Mouse (Mus musculus) midbrain, postnatal 0 days (tissue): Measurements from ENCODE around the gene Serpinb6a. TPM values are rescaled to one million over a fixed set of nuclear protein-coding genes. Genes with fewer than 3 reads are reported as not detected.

Experiments
- ATAC-seq: fragments of 200-750 bp; cut with Nextera tagmentation; 2 replicates; pipeline ENCODE4 v1.8.0; 2017; ENCODE audit warnings: moderate number of reproducible peaks, mild to moderate bottlenecking, moderate TSS enrichment, moderate library complexity; ENCODE audit not compliant: low FRiP score
- DNase-seq: peaks from one replicate; pipeline ENCODE4 v3.0.0-alpha.2; 2015; ENCODE audit warnings: low spot score
- H3K27ac ChIP-seq: fragments of 300-500 bp; sonication (generic); 2 replicates; pipeline ENCODE4 v1.5.1; 2014; ENCODE audit warnings: low read depth, mild to moderate bottlenecking, low read length, mixed read lengths
- H3K27me3 ChIP-seq: fragments of 300-500 bp; sonication (generic); 2 replicates; pipeline ENCODE4 v1.6.1; 2014; ENCODE audit warnings: low read length, control low read depth, mixed read lengths; ENCODE audit not compliant: insufficient read depth
- H3K36me3 ChIP-seq: fragments of 300-500 bp; sonication (generic); 2 replicates; pipeline ENCODE4 v1.6.1; 2014; ENCODE audit warnings: low read length, control low read depth, mixed read lengths; ENCODE audit not compliant: insufficient read depth
- H3K4me1 ChIP-seq: fragments of 300-500 bp; sonication (generic); 2 replicates; pipeline ENCODE4 v1.6.1; 2014; ENCODE audit warnings: mild to moderate bottlenecking, control low read depth, antibody characterized with exemption, low read length, mixed read lengths; ENCODE audit not compliant: insufficient read depth
- H3K4me2 ChIP-seq: fragments of 300-500 bp; sonication (generic); 2 replicates; pipeline ENCODE4 v1.6.1; 2014; ENCODE audit warnings: low read depth, mild to moderate bottlenecking, low read length, mixed read lengths; ENCODE audit not compliant: poor library complexity, severe bottlenecking
- H3K4me3 ChIP-seq: fragments of 300-500 bp; sonication (generic); 2 replicates; pipeline ENCODE4 v1.5.1; 2014; ENCODE audit warnings: low read depth, mild to moderate bottlenecking, low read length, moderate library complexity
- H3K9ac ChIP-seq: fragments of 300-500 bp; sonication (generic); replicated peaks from 2 replicates; pipeline ENCODE4 v1.6.1; 2014; ENCODE audit warnings: mild to moderate bottlenecking, low read length, moderate library complexity, mixed read lengths; ENCODE audit not compliant: poor library complexity, severe bottlenecking
- H3K9me3 ChIP-seq: fragments of 300-500 bp; sonication (generic); 2 replicates; pipeline ENCODE4 v1.6.1; 2016; ENCODE audit warnings: low read length, control low read depth
- CTCF ChIP-seq: IDR thresholded peaks from 2 replicates; pipeline ENCODE4 v1.5.1; 2016; ENCODE audit warnings: antibody characterized with exemption, mild to moderate bottlenecking
- WGBS: fragments of 180-500 bp; shearing (Covaris S2); extraction: QIAGEN DNeasy Blood & Tissue Kit; methylation state at CpG from one replicate; pipeline ENCODE4 v1.1.7; 2014; 5-methylcytosine and 5-hydroxymethylcytosine counted together
- polyA plus RNA-seq: library from polyadenylated mRNA; unstranded; fragments of >200 nt; fragmentation: Nextera tagmentation; extraction: Ambion mirVana; gene quantifications from 2 replicates; pipeline ENCODE4 v1.2.1, GENCODE M21; 2015
- total RNA-seq: library from RNA; depleted of rRNA; stranded (reverse); fragments of >200 nt; gene quantifications from 2 replicates; pipeline ENCODE4 v1.2.3, GENCODE M21; 2014; rRNA removed

Gene Serpinb6a
- total and polyA plus RNA-seq, 2 experiments from 2014 or later = 38.7 to 49.7 TPM

DNA sequence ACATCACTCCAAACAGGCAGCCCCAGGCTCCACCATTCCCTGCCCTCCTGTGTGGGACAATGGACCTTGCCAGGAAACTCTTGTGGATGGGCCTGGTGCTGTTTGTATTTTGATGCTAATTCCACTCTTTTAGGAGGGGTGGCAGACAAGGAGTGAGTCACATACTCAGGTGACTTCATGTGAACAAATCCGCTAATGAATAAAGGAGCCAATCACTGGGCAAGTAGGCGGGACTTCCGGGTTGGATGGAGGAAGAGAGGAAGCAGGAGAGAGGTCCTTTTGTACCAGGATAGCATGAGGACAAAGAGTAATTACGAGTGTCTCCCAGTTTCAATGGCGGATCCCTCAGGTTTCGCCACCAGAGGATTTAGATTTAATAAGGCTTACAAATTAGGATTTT is 81.6 kb downstream of the Serpinb6a start:
- Histone ChIP-seq H3K4me2 (no peak overlapping the region), H3K36me3 (peaks cover 25% of the 10 kb centered on the region), H3K27ac (no peak overlapping the region), H3K9ac (no peak overlapping the region), H3K4me3 (no peak overlapping the region), H3K4me1 (no peaks in the 10 kb centered on the region), H3K9me3 (no peaks in the 10 kb centered on the region), H3K27me3 (no peaks in the 10 kb centered on the region)
- ATAC-seq = no peak
- 89% methylated on average over 6 of the region's 6 CpGs for WGBS
- no peak for DNase-seq
- TF ChIP-seq CTCF = no peak

DNA sequence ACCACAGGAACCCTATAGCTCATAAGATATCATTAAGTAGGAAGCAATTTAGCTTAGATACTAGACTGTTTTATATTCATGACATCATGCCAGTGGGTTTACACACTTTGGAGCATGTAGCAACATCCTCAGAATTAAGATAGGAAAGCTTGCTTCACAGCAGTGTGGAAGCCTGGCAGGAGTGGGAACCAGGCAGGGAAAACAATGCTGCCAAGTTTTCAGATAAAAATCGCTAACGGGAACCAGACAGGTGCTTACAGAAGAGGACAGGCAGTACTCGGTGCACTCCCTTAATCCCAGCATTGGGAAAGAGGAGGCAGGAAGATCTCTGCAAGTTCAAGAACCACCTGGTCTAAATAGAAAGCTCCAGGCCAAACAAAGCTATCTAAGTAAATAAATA is 95.8 kb downstream of the Serpinb6a start:
- ATAC-seq = no peak
- Histone ChIP-seq H3K27me3 (no peaks in the 10 kb centered on the region), H3K4me3 (no peak overlapping the region), H3K36me3 (no peaks in the 10 kb centered on the region), H3K4me2 (no peak overlapping the region), H3K27ac (no peak overlapping the region), H3K9ac (no peak overlapping the region), H3K9me3 (no peaks in the 10 kb centered on the region), H3K4me1 (no peaks in the 10 kb centered on the region)
- TF ChIP-seq CTCF = no peak
- WGBS = 81% methylated on average over 3 of the region's 3 CpGs
- DNase-seq = no peak

DNA sequence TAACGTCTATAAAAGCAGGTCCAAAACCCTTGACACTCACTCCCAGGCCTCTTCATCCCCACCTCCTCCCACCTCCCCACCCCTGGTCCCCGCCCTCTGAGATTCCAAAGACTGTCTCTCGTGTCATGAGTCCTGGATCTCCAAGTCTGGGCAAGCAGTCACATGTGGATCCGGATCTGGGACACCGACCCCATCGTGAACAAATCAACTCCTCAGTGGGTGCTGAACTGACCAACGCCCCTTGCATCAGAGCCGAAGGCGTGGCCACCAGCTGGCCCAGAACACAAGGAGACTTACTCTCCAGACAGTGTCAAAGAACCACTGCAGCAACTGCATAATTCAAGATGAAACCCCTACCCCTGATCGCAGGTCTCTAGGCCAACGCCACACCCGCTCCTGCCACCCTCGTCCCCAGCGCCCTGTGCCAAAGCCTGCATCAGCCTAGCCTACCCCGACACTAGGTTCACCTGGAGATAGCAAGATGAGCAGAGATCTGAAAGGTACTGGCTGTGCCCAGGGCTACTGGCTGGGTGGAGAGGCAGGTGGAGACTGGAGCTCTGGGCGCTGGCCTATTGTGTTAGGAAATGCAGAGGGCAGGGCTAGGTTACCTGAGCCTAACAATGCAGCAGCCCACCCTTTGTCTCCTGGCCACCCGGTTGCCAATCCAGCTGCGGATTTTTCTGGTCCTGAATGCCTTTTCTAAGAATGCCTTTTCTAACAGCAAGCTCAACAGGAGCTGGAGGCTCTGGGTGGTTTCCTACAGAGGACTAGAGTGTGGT is 97.2 kb downstream of the Serpinb6a start, which contains the start of gene Serpinb6c:
TSS of gene Serpinb6c (minus strand) at position 533 of the 779 bp plus-strand sequence.
- no peak within 1 kb of the TSS for H3K4me3 ChIP-seq
- DNase-seq = no peak
- H3K4me2 ChIP-seq = no peak within 1 kb of the TSS
- H3K9me3 ChIP-seq = no peaks in the 10 kb centered on the region
- no peaks in the 10 kb centered on the region for H3K4me1 ChIP-seq
- no peak within 1 kb of the TSS for H3K27ac ChIP-seq
- no peaks in the 10 kb centered on the region for H3K27me3 ChIP-seq
- no peak within 1 kb of the TSS for H3K9ac ChIP-seq
- ATAC-seq = no peak
- H3K36me3 ChIP-seq = no peaks in the 10 kb centered on the region
- TF ChIP-seq CTCF = no peak
- 78% methylated on average over 18 of the region's 18 CpGs for WGBS

DNA sequence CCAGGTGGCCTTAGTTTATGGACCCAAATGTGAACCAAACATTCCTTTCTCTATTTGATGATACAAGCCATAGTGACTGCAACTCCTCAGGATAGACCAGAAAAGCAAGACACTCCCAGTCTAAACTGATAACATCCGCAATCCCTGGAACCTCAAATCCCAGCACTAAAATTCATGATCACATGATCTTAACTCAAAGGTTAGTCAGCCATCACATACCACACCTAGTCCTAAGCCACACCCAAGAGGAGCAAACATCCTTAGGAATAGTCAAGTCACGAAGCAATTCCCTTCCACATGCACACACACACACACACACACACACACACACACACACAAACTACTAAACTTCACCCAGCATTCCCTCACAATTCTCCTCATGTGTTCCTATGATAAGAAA is 99.3 kb downstream of the Serpinb6a start:
- no peak for TF ChIP-seq CTCF
- H3K4me3 ChIP-seq = no peak overlapping the region
- H3K4me2 ChIP-seq = no peak overlapping the region
- H3K9ac ChIP-seq = no peak overlapping the region
- no peaks in the 10 kb centered on the region for H3K4me1 ChIP-seq
- H3K36me3 ChIP-seq = no peaks in the 10 kb centered on the region
- H3K27me3 ChIP-seq = no peaks in the 10 kb centered on the region
- H3K9me3 ChIP-seq = no peaks in the 10 kb centered on the region
- DNase-seq (no peak), ATAC-seq (no peak)
- 96% methylated on average over 2 of the region's 2 CpGs for WGBS
- no peak overlapping the region for H3K27ac ChIP-seq

DNA sequence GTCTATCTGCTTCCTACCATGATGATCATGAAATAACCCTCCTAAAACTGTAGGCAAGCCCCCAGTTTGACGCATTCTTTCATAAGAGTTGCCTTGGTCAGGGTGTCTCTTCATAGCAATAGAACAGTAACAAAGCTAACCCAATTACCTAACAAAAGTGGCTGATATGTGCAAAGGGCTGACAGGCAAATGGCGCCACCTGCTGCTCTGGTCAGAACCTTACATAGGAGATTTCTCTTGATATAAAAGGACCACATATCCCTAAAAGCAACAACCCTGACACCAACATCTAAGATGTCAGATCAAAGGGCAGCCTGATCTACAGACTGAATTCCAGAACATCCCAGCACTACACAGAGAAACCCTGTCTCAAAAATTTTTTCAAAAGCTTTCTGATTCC is 108.4 kb downstream of the Serpinb6a start:
- Histone ChIP-seq H3K9ac (no peak overlapping the region), H3K36me3 (no peaks in the 10 kb centered on the region), H3K27me3 (no peaks in the 10 kb centered on the region), H3K27ac (no peak overlapping the region), H3K4me2 (no peak overlapping the region), H3K9me3 (no peaks in the 10 kb centered on the region), H3K4me3 (no peak overlapping the region), H3K4me1 (no peaks in the 10 kb centered on the region)
- TF ChIP-seq CTCF = peak; percentile 71
- ATAC-seq (no peak), DNase-seq (peak; percentile 42)
- 35% methylated on average over 2 of the region's 2 CpGs for WGBS

Other genes starting within 250 kb of the Serpinb6a start
- gene Serpinb6e, start 159.4 kb downstream of the Serpinb6a start, total RNA-seq = not detected in 2 replicates
- not detected in 2 replicates for gene Serpinb6e, start 159.4 kb downstream of the Serpinb6a start, polyA plus RNA-seq
- 0.38 and 5.4 TPM in 2 replicates for gene Serpinb6c, start 97.1 kb downstream of the Serpinb6a start, total RNA-seq
- 0.25 and 0.41 TPM in 2 replicates for gene Serpinb6c, start 97.1 kb downstream of the Serpinb6a start, polyA plus RNA-seq
- 5.9 and 9.8 TPM in 2 replicates for gene Nqo2, start 38.1 kb downstream of the Serpinb6a start, total RNA-seq
- 5.7 and 7.3 TPM in 2 replicates for gene Nqo2, start 38.1 kb downstream of the Serpinb6a start, polyA plus RNA-seq
- gene Ripk1, start 431 bp downstream of the Serpinb6a start, total RNA-seq = 7.4 and 10.4 TPM in 2 replicates
- 3.2 and 3.7 TPM in 2 replicates for gene Ripk1, start 431 bp downstream of the Serpinb6a start, polyA plus RNA-seq
- 37.0 and 42.7 TPM in 2 replicates for gene Bphl, start 34.8 kb upstream of the Serpinb6a start, total RNA-seq
- gene Bphl, start 34.8 kb upstream of the Serpinb6a start, polyA plus RNA-seq = 46.4 and 47.7 TPM in 2 replicates
- 5,907 and 6,629 TPM in 2 replicates for gene Tubb2a, start 75.2 kb upstream of the Serpinb6a start, total RNA-seq
- 4,276 and 4,687 TPM in 2 replicates for gene Tubb2a, start 75.2 kb upstream of the Serpinb6a start, polyA plus RNA-seq
- 4,904 and 4,995 TPM in 2 replicates for gene Tubb2b, start 127.7 kb upstream of the Serpinb6a start, total RNA-seq
- gene Tubb2b, start 127.7 kb upstream of the Serpinb6a start, polyA plus RNA-seq = 937 and 994 TPM in 2 replicates
- 36.5 and 99.5 TPM in 2 replicates for gene Psmg4, start 160.2 kb upstream of the Serpinb6a start, total RNA-seq
- 82.0 and 87.7 TPM in 2 replicates for gene Psmg4, start 160.2 kb upstream of the Serpinb6a start, polyA plus RNA-seq